Mouse (Mus musculus) kidney, postnatal 14 days (tissue): ENCODE measurements around the gene Mical3.

ENCODE experiments used
- DNase-seq: peaks from one replicate; pipeline ENCODE4 v3.0.0; 2022; ENCODE audit warnings: mixed read lengths

The Mical3 gene

GRCm38 (mm10) chr6:121130773-121131172, at the start of gene Mical3:
Gene Mical3 (minus strand): TSS chr6:121130999.
- no peak for DNase-seq

GRCm38 (mm10) chr6:121179846-121180245, 49.0 kb upstream of the Mical3 start:
- DNase-seq, result no peak

- peak; percentile 75 for DNase-seq
These were observed 48.0 kb upstream of the Mical3 start for GRCm38 (mm10) chr6:121178700-121179358.

GRCm38 (mm10) chr6:121177118-121177708, 46.4 kb upstream of the Mical3 start:
- peak; percentile 38 for DNase-seq

GRCm38 (mm10) chr6:121176731-121177098, 45.9 kb upstream of the Mical3 start:
- DNase-seq, result no peak

- DNase-seq, result no peak
These were observed 45.4 kb upstream of the Mical3 start for GRCm38 (mm10) chr6:121176011-121176730.

- no peak for DNase-seq
These were observed 44.0 kb upstream of the Mical3 start for GRCm38 (mm10) chr6:121174761-121175160.

GRCm38 (mm10) chr6:121173471-121173870, 42.7 kb upstream of the Mical3 start:
- DNase-seq, result no peak

GRCm38 (mm10) chr6:121171102-121171501, 40.3 kb upstream of the Mical3 start:
- no peak for DNase-seq

GRCm38 (mm10) chr6:121167381-121167975, 36.7 kb upstream of the Mical3 start:
- DNase-seq, result no peak

GRCm38 (mm10) chr6:121166098-121166552, 35.3 kb upstream of the Mical3 start:
- DNase-seq, result peak; percentile 77

GRCm38 (mm10) chr6:121162616-121163015, 31.8 kb upstream of the Mical3 start:
- DNase-seq, result no peak

- DNase-seq, result no peak
These were observed 29.3 kb upstream of the Mical3 start for GRCm38 (mm10) chr6:121160126-121160525.

GRCm38 (mm10) chr6:121159616-121160015, 28.8 kb upstream of the Mical3 start:
- no peak for DNase-seq

GRCm38 (mm10) chr6:121156030-121156429, 25.2 kb upstream of the Mical3 start:
- DNase-seq, result no peak

- no peak for DNase-seq
These were observed 23.9 kb upstream of the Mical3 start for GRCm38 (mm10) chr6:121154451-121155300.

- DNase-seq, result no peak
These were observed 22.4 kb upstream of the Mical3 start for GRCm38 (mm10) chr6:121153177-121153576.

GRCm38 (mm10) chr6:121151732-121152131, 20.9 kb upstream of the Mical3 start:
- DNase-seq, result peak; percentile 59

GRCm38 (mm10) chr6:121150126-121150525, 19.3 kb upstream of the Mical3 start:
- no peak for DNase-seq

- DNase-seq, result no peak
These were observed 18.6 kb upstream of the Mical3 start for GRCm38 (mm10) chr6:121149420-121149819.

- DNase-seq, result no peak
These were observed 17.6 kb upstream of the Mical3 start for GRCm38 (mm10) chr6:121148360-121148759.

- DNase-seq, result no peak
These were observed 16.0 kb upstream of the Mical3 start for GRCm38 (mm10) chr6:121146798-121147197.

- DNase-seq, result no peak
These were observed 15.1 kb upstream of the Mical3 start for GRCm38 (mm10) chr6:121145906-121146305.
